Mouse (Mus musculus): ENCODE measurements at regions not wholly inside any gene's neighbourhood (a gene's known extent, or its start where the extent isn't known, plus 50 kb on each side); places are given as distances from the start of the nearest gene placed in this dataset.

GRCm38 (mm10) chr12:27765948-27766347 is 423.6 kb upstream of the Sox11 start:
- H3K9me3 ChIP-seq (replicated peaks) = peaks cover 7% of the 10 kb centered on the region
- ATAC-seq (ENCODE audit: extremely low read depth, insufficient number of reproducible peaks, low FRiP score, poor library complexity, severe bottlenecking) = no peak
- H3K4me3 ChIP-seq (ENCODE audit: low read depth, low read length) = no peak overlapping the region
- DNase-seq (ENCODE audit: low spot score) = no peak
- TF ChIP-seq TAL1 (conservative IDR thresholded peaks at IDR 0.05; ENCODE audit: low read depth, low read length) = no peak
- TF ChIP-seq GATA1 (IDR thresholded peaks at IDR 0.05; ENCODE audit: borderline replicate concordance, low read length) = no peak
- no peak for TF ChIP-seq GATA2 (IDR thresholded peaks at IDR 0.05; ENCODE audit: borderline replicate concordance, low read depth, low read length)
- no peak for TF ChIP-seq POLR2AphosphoS5 (IDR thresholded peaks at IDR 0.05; ENCODE audit: insufficient replicate concordance, low read depth, low read length)
- no peak for TF ChIP-seq CTCF (IDR thresholded peaks at IDR 0.05; ENCODE audit: low read depth, low read length)
- no peaks in the 10 kb centered on the region for H3K4me1 ChIP-seq (ENCODE audit: insufficient read depth, low read depth, low read length)
- H3K36me3 ChIP-seq (replicated peaks) = no peaks in the 10 kb centered on the region
- no peaks in the 10 kb centered on the region for H3K27me3 ChIP-seq (ENCODE audit: insufficient read depth, low read length)

- DNase-seq (ENCODE audit: low spot score) = no peak
- Histone ChIP-seq H3K4me3 (ENCODE audit: low read depth, low read length) (no peak overlapping the region), H3K27me3 (ENCODE audit: insufficient read depth, low read length) (no peaks in the 10 kb centered on the region), H3K4me1 (ENCODE audit: insufficient read depth, low read depth, low read length) (no peaks in the 10 kb centered on the region), H3K36me3 (replicated peaks) (no peaks in the 10 kb centered on the region), H3K9me3 (replicated peaks) (peaks cover 13% of the 10 kb centered on the region)
- no peak for TF ChIP-seq CTCF (IDR thresholded peaks at IDR 0.05; ENCODE audit: low read depth, low read length)
- TF ChIP-seq GATA1 (IDR thresholded peaks at IDR 0.05; ENCODE audit: borderline replicate concordance, low read length) = no peak
- no peak for TF ChIP-seq GATA2 (IDR thresholded peaks at IDR 0.05; ENCODE audit: borderline replicate concordance, low read depth, low read length)
- no peak for TF ChIP-seq TAL1 (conservative IDR thresholded peaks at IDR 0.05; ENCODE audit: low read depth, low read length)
- TF ChIP-seq POLR2AphosphoS5 (IDR thresholded peaks at IDR 0.05; ENCODE audit: insufficient replicate concordance, low read depth, low read length) = no peak
- no peak for ATAC-seq (ENCODE audit: extremely low read depth, insufficient number of reproducible peaks, low FRiP score, poor library complexity, severe bottlenecking)
Measured at GRCm38 (mm10) chr12:27759016-27759415, 416.6 kb upstream of the Sox11 start.

GRCm38 (mm10) chr12:27757641-27758040 is 415.3 kb upstream of the Sox11 start:
- Histone ChIP-seq H3K27me3 (ENCODE audit: insufficient read depth, low read length) (no peaks in the 10 kb centered on the region), H3K4me1 (ENCODE audit: insufficient read depth, low read depth, low read length) (no peaks in the 10 kb centered on the region), H3K36me3 (replicated peaks) (no peaks in the 10 kb centered on the region), H3K4me3 (ENCODE audit: low read depth, low read length) (no peak overlapping the region), H3K9me3 (replicated peaks) (peaks cover 13% of the 10 kb centered on the region)
- ATAC-seq (ENCODE audit: extremely low read depth, insufficient number of reproducible peaks, low FRiP score, poor library complexity, severe bottlenecking) (no peak), DNase-seq (ENCODE audit: low spot score) (no peak)
- TF ChIP-seq GATA1 (IDR thresholded peaks at IDR 0.05; ENCODE audit: borderline replicate concordance, low read length) (no peak), CTCF (IDR thresholded peaks at IDR 0.05; ENCODE audit: low read depth, low read length) (no peak), POLR2AphosphoS5 (IDR thresholded peaks at IDR 0.05; ENCODE audit: insufficient replicate concordance, low read depth, low read length) (no peak), TAL1 (conservative IDR thresholded peaks at IDR 0.05; ENCODE audit: low read depth, low read length) (no peak), GATA2 (IDR thresholded peaks at IDR 0.05; ENCODE audit: borderline replicate concordance, low read depth, low read length) (no peak)

DNA sequence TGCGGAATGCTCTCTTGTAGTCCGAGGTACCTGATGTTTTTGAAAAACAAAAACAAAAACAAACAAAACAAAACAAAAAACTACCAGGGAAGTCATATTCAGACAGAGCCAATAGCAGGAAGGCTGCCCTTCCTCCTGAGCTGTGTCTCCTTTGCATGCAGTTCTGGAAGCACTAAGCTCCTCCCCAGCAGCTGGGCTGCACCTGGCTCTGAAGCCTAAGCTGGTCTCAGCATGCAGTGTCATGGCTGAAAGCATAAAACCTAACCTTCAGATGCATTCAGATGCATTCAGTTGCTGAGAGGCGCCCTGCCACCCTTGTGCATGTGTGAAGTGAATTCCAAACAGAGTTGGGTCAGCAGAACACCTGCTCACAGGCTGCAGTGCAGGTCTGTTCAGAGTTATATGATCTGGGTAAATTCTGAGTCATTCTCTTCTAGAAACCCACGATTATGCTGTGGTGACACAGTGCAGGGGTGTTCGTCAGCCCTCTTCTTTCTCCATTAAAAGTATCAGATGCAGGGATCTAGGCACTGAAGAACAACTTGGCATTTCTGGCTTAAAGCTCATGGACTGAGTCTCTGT is 382.3 kb upstream of the Sox11 start:
- no peak for TF ChIP-seq GATA1 (IDR thresholded peaks at IDR 0.05; ENCODE audit: borderline replicate concordance, low read length)
- no peak for TF ChIP-seq TAL1 (conservative IDR thresholded peaks at IDR 0.05; ENCODE audit: low read depth, low read length)
- TF ChIP-seq POLR2AphosphoS5 (IDR thresholded peaks at IDR 0.05; ENCODE audit: insufficient replicate concordance, low read depth, low read length) = no peak
- TF ChIP-seq CTCF (IDR thresholded peaks at IDR 0.05; ENCODE audit: low read depth, low read length) = no peak
- TF ChIP-seq GATA2 (IDR thresholded peaks at IDR 0.05; ENCODE audit: borderline replicate concordance, low read depth, low read length) = no peak
- Histone ChIP-seq H3K4me3 (ENCODE audit: low read depth, low read length) (no peak overlapping the region), H3K27me3 (ENCODE audit: insufficient read depth, low read length) (no peaks in the 10 kb centered on the region), H3K9me3 (replicated peaks) (peaks cover 24% of the 10 kb centered on the region), H3K4me1 (ENCODE audit: insufficient read depth, low read depth, low read length) (no peaks in the 10 kb centered on the region), H3K36me3 (replicated peaks) (no peaks in the 10 kb centered on the region)
- no peak for DNase-seq (ENCODE audit: low spot score)
- no peak for ATAC-seq (ENCODE audit: extremely low read depth, insufficient number of reproducible peaks, low FRiP score, poor library complexity, severe bottlenecking)

- ATAC-seq (ENCODE audit: extremely low read depth, insufficient number of reproducible peaks, low FRiP score, poor library complexity, severe bottlenecking) (no peak), DNase-seq (ENCODE audit: low spot score) (no peak)
- Histone ChIP-seq H3K9me3 (replicated peaks) (peaks cover 11% of the 10 kb centered on the region), H3K4me1 (ENCODE audit: insufficient read depth, low read depth, low read length) (no peaks in the 10 kb centered on the region), H3K4me3 (ENCODE audit: low read depth, low read length) (no peak overlapping the region), H3K27me3 (ENCODE audit: insufficient read depth, low read length) (no peaks in the 10 kb centered on the region), H3K36me3 (replicated peaks) (no peaks in the 10 kb centered on the region)
- TF ChIP-seq TAL1 (conservative IDR thresholded peaks at IDR 0.05; ENCODE audit: low read depth, low read length) = no peak
- 0 out of 2 replicates have a peak, but pooled peaks have one; percentile 2 for TF ChIP-seq CTCF (IDR thresholded peaks at IDR 0.05; ENCODE audit: low read depth, low read length)
Measured at GRCm38 (mm10) chr12:27680459-27680858, 338.1 kb upstream of the Sox11 start.

DNA sequence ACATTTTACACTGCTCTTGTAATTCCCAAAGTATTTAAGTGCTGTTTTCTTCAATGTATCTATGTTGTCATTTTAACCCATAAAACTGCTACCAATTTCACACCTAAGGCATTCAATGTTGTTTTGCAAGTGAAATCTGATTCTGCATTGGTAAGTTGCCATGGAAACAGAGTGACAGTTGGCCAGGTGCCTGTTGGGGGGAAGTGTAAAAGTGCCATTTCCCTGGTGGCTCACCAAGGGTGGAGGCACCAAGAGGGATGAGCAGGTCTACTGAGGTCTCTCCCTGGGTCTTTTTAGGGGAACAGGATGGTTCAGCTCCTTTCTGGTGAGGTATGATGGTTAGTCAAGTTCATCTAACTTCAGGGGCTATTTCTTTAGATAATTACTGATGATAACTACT is 331.0 kb upstream of the Sox11 start:
- no peaks in the 10 kb centered on the region for H3K36me3 ChIP-seq (replicated peaks)
- peaks cover 24% of the 10 kb centered on the region for H3K9me3 ChIP-seq (replicated peaks)
- DNase-seq (ENCODE audit: low spot score) (no peak), ATAC-seq (ENCODE audit: extremely low read depth, insufficient number of reproducible peaks, low FRiP score, poor library complexity, severe bottlenecking) (no peak)
- TF ChIP-seq GATA1 (IDR thresholded peaks at IDR 0.05; ENCODE audit: borderline replicate concordance, low read length) (no peak), POLR2AphosphoS5 (IDR thresholded peaks at IDR 0.05; ENCODE audit: insufficient replicate concordance, low read depth, low read length) (no peak), TAL1 (conservative IDR thresholded peaks at IDR 0.05; ENCODE audit: low read depth, low read length) (no peak), CTCF (IDR thresholded peaks at IDR 0.05; ENCODE audit: low read depth, low read length) (no peak), GATA2 (IDR thresholded peaks at IDR 0.05; ENCODE audit: borderline replicate concordance, low read depth, low read length) (no peak)
- H3K27me3 ChIP-seq (ENCODE audit: insufficient read depth, low read length) = no peaks in the 10 kb centered on the region
- H3K4me1 ChIP-seq (ENCODE audit: insufficient read depth, low read depth, low read length) = no peaks in the 10 kb centered on the region
- no peak overlapping the region for H3K4me3 ChIP-seq (ENCODE audit: low read depth, low read length)

All from G1E (cell line).